Mouse (Mus musculus) T-cell, adult 2 months (primary cell): ENCODE measurements around the gene Lbhd2.

Experiments used
- DNase-seq: peaks from one replicate; pipeline ENCODE4 v3.0.0; 2022; ENCODE audit warnings: low spot score

Gene Lbhd2

GRCm38 (mm10) chr12:111448931-111449705 is 42.5 kb downstream of the Lbhd2 start:
- no peak for DNase-seq

- DNase-seq = no peak
These were observed 43.8 kb downstream of the Lbhd2 start for GRCm38 (mm10) chr12:111450359-111450758.

GRCm38 (mm10) chr12:111451561-111451960 is 45.0 kb downstream of the Lbhd2 start:
- DNase-seq = no peak

- DNase-seq = no peak
These were observed 47.4 kb downstream of the Lbhd2 start for GRCm38 (mm10) chr12:111454021-111454420.

GRCm38 (mm10) chr12:111454543-111455280 is 48.1 kb downstream of the Lbhd2 start:
- DNase-seq = no peak

GRCm38 (mm10) chr12:111455311-111455846 is 48.8 kb downstream of the Lbhd2 start:
- no peak for DNase-seq

- no peak for DNase-seq
These were observed 49.3 kb downstream of the Lbhd2 start for GRCm38 (mm10) chr12:111455860-111456259.

GRCm38 (mm10) chr12:111457742-111458141 is 51.1 kb downstream of the Lbhd2 start:
- DNase-seq = no peak
